Mouse (Mus musculus) lung, adult 2 months (tissue): ENCODE results near the gene Dnttip1.

Experiments
- CTCF ChIP-seq: fragments of 200-500 bp; IDR thresholded peaks from 2 replicates; pipeline ENCODE4 v1.5.1; 2011; ENCODE audit warnings: mild to moderate bottlenecking, low read length, control low read depth; ENCODE audit not compliant: insufficient read depth
- POLR2A ChIP-seq: fragments of 200-500 bp; IDR thresholded peaks from 2 replicates; pipeline ENCODE4 v1.6.1; 2011; ENCODE audit warnings: low read depth, mild to moderate bottlenecking, control low read depth, low read length, borderline replicate concordance; ENCODE audit errors: extremely low read depth

DNA sequence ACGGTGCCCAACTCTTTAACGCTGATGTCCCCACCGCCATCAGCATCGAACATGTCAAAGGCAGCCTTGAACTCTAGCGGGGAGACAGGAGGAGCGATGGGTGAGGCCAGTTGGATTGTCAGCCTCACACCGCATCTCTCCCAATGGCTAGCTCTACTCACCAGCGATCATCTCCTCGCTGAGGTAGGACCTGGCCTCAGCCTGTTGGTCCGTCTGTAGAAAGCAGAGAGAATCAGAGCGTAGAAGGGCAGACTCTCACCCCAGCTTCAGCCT lies 32.2 kb downstream of the Dnttip1 start:
- TF ChIP-seq POLR2A (no peak), CTCF (no peak)
